Mouse (Mus musculus): Measurements from ENCODE around the gene Col13a1.
A peak's percentile ranks its signal among the peaks of the same experiment; 100 is the strongest.

The Col13a1 gene

DNA sequence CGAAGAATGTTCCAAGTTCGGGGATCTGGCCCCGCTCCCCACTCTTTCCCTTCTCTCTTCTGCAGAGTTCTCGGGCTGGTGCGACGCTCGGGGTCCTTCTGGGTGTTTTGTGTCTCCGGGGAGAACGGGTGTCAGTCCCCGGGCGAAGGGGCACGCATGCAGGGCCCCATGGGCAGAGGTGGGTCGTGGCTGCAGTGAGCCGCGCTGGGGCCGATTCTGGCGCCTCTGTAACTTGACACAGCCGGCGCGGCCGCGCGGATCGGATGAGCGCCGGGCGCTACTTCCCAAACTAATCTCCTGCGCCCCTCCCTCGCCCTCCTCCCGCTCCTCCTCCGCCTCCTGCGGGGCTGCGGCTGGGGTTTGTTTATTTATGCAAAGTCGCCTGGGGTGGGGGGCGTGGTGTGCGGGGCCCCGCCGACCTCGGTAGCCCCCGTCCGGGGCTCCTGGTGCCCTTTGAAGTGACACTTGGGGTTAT lies at the start of gene Col13a1:
Gene Col13a1 (minus strand): TSS at position 243 of the 475 bp plus-strand sequence.
- DNase-seq (ENCODE audit: low spot score) = no peak

- DNase-seq (ENCODE audit: low spot score) = no peak
Observed at GRCm38 (mm10) chr10:62027699-62028098, 48.8 kb upstream of the Col13a1 start.

- DNase-seq (ENCODE audit: low spot score) = no peak
Observed at GRCm38 (mm10) chr10:62023821-62024551, 45.1 kb upstream of the Col13a1 start.

DNA sequence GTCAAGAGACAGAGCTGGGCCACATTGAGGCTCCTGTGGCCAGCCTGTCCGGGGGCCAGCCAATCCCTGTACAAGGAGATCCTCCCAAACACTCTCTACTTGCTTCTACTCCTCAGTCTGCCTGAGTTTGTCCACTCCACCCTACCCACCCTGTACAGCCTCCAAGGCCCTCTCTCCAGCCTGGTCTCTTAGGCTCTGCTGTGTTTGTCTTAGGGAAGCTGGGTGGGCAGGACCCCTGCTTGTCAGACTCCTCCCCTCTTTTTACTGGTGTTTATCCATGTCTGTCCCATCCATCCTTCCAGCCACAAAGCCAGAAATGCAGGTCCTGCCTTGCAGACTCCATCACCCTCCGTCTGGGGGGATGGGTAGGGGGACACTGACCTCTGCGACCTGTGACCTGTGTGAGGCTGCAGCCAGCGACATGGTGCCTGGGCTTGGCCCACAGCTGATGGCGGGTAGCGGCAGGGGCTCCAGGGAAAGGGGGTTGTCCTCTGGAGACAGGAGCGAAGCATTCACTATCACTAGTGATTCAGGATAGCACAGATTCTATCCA lies 41.2 kb upstream of the Col13a1 start:
- no peak for DNase-seq (ENCODE audit: low spot score)

DNA sequence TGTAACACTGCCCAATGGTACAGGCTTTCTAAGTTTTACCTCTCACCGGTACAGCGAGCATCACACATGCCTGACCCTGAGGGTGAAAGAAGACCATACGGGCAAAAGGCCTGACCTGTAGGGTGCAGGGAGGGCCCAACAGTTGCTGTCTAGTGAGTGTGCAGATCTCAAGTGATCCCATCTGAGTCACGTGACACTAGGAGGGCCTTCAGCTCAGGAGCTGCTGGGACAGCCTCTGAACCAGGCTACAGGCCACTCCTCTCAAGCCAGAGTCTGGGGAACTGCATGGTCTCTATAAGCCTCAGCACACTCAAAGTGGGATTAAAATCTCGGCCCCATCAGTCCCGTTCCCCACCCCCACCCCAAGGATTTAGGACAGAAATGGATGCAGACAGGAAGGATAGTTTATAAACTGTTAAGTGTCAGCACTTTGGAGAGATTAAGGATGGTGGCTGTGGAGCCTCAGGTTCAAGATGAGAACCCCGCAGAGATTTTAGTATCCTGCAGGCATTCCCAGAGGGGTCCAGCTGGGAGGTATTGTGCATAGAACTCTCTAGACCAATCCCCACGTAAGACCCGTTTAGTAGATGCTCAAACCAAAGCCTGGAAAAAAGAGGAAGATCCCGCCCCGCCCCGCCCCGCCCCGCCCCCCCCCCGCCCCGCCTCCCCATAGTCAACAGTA lies 40.6 kb upstream of the Col13a1 start:
- no peak for DNase-seq (ENCODE audit: low spot score)

GRCm38 (mm10) chr10:62016947-62017346 lies 38.0 kb upstream of the Col13a1 start:
- DNase-seq (ENCODE audit: low spot score) = no peak

- no peak for DNase-seq (ENCODE audit: low spot score)
Observed at GRCm38 (mm10) chr10:62013190-62013589, 34.3 kb upstream of the Col13a1 start.

DNA sequence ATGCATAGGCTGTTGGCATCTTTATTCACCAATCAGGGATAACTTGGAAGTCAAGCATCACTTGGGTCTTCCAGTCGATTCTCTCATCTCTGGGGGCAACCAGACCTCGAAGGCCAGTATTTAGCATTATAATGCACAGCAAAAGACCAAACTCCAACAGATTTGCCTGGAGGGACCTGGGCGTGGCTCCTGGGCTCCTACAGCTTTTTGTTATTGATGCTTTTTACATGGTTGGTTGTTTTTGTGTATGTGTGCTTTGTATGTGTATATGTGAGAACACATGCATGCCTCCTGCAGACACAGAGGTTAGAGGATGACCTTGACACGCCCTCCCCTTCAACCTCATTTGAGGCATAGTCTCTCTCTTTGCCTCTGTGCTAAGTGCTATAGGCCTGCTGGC lies 33.5 kb upstream of the Col13a1 start:
- no peak for DNase-seq (ENCODE audit: low spot score)

GRCm38 (mm10) chr10:62009981-62010500 lies 31.1 kb upstream of the Col13a1 start:
- DNase-seq (ENCODE audit: low spot score) = no peak

GRCm38 (mm10) chr10:62007958-62008357 lies 29.1 kb upstream of the Col13a1 start:
- DNase-seq (ENCODE audit: low spot score) = no peak

GRCm38 (mm10) chr10:62006371-62006770 lies 27.5 kb upstream of the Col13a1 start:
- no peak for DNase-seq (ENCODE audit: low spot score)

- DNase-seq (ENCODE audit: low spot score) = no peak
Observed at GRCm38 (mm10) chr10:62000216-62000615, 21.3 kb upstream of the Col13a1 start.

DNA sequence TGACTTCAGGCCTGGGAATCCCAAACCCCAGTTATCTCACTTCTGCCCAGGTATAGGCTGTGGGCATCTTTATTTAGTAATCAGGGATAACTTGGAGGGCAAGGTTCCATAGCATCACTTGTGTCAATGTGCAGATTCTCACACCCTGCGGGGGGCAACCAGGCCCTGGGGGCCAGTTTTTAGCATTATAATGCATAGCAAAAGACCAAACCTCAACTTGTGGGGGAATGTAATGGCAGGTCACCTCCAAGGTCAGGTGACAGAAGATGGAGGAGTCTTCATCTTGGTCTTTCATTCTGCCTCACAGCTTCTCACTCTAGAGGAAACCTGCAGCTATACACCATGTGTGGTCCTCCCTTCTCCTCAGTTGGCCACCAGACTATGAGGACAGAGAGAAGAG lies 20.9 kb upstream of the Col13a1 start:
- no peak for DNase-seq (ENCODE audit: low spot score)

DNA sequence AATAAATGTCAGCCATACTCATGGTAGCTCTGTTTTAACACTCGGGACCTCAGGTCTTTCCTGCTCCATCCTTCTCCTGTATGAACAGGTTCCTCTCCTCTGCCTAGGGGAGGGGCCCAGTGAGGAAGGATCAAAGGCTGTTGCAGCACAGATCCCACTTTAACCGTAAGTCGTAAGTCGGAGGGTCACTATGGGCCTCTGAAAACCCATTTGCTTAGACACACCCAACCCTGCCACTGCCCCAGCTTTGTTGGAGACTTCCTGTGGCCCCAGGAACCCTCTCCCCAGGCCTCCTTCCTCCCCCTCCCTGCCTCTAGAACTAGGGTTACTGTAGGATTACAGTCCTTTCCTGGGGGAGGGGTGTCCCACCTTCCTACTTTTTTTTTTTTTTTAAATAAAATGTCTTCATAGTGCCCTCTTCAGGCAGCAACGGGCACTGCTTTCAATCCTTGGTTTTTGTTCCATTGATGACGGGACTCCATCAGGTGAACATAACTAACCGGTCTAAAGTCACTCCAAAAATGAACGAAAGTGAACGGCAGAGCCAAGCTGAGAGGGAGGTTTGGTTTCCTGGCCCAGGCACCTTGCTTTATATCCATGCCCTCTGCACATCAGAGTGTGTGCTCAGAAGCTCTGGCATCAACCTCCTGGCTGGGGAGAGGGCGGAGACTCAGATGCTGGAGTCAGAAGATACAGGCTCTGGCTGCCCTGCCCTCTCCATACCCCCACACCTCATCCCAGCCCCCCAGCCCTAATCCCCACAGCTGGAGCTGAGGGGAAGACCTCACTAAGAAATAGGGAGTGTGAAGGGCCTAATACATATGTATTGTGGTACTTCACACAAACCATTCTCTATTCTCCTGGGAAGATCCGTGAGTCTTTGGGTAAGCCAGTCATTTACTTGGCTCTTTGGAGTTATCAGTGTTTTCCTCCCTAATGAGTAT lies 12.8 kb upstream of the Col13a1 start:
- no peak for DNase-seq (ENCODE audit: low spot score)

DNA sequence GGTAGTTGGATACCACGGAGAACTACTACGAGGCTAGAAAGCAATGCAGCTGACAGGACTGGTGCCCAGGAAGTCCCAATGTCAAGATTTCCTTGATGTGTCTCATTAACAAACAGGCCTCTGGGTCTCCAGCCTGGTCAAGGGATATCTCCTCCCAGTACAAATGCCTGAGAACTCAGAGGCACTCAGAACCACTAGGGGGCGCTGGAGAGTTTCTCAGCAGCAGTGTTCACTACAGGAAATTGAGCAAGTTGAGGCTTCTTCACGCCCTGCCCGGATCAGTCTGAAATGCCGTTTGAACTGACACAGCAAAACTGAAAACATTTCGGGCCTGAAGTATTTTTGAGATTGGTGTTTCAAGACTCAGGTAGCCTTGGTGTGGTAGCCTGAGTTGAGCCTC lies 1.5 kb upstream of the Col13a1 start:
- DNase-seq (ENCODE audit: low spot score) = peak; percentile 90

GRCm38 (mm10) chr10:61978112-61978865 lies 619 bp downstream of the Col13a1 start:
- DNase-seq (ENCODE audit: low spot score) = peak; percentile 17

GRCm38 (mm10) chr10:61977392-61978096 lies 1.4 kb downstream of the Col13a1 start:
- no peak for DNase-seq (ENCODE audit: low spot score)

GRCm38 (mm10) chr10:61976987-61977386 lies 1.9 kb downstream of the Col13a1 start:
- no peak for DNase-seq (ENCODE audit: low spot score)

- no peak for DNase-seq (ENCODE audit: low spot score)
Observed at GRCm38 (mm10) chr10:61974581-61974980, 4.3 kb downstream of the Col13a1 start.

GRCm38 (mm10) chr10:61972041-61972440 lies 6.9 kb downstream of the Col13a1 start:
- DNase-seq (ENCODE audit: low spot score) = no peak
